Mouse (Mus musculus): Measurements from ENCODE around the gene Snx9. TPM values are rescaled to one million over a fixed set of nuclear protein-coding genes. Genes with fewer than 3 reads are reported as not detected.

Snx9 gene
- polyA plus RNA-seq, 1 experiment from 2014 or later, result 39.9 TPM

DNA sequence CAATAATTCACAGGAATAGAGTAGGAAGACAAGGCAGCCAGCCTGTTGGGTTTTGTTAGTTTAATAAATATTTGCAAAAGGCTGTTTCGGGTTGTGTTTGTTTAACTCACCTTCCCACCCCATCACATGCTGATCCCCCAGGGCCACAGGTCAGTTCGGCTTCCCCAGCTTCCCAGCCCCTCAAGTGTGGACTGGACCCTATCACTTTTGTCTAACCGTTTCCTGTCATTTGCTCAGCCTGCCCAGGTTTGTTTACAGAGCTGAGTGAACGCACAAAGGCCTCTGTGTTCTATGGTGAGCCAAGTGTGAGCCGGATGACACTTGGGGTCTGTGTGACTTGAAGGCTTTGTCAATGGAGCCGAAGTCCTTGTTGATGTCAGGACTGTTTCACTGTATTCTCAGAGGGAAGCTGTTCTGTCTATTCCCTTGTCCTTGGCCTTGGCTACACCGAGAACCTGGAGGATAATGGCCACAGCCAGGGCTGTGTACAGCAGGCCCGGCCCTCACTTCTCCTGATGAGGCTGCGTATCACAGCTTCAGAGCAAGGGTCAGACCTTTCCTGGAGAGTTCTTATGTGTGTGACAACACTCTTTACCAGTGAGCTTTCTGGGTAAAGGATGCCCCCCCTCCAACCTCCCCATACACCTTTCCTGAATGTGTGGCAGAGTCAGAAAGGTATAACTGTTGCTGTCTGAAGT lies 124.1 kb downstream of the Snx9 start:
- Histone ChIP-seq H3K27ac (ENCODE audit: low read length) (peak overlapping the region; percentile 82), H3K9ac (replicated peaks; ENCODE audit: low read depth, low read length) (no peak overlapping the region), H3K4me1 (ENCODE audit: control insufficient read depth, insufficient read depth, low read length) (peaks cover 14% of the 10 kb centered on the region), H3K27me3 (ENCODE audit: control insufficient read depth, insufficient read depth, low read length) (no peaks in the 10 kb centered on the region), H3K9me3 (ENCODE audit: control insufficient read depth, low read depth, low read length) (no peaks in the 10 kb centered on the region), H3K4me2 (replicated peaks; ENCODE audit: low read depth, low read length) (no peak overlapping the region), H3K4me3 (ENCODE audit: low read depth, low read length) (no peak overlapping the region), H3K36me3 (ENCODE audit: control insufficient read depth, insufficient read depth, low read length) (no peaks in the 10 kb centered on the region)
- peak; percentile 53 for ATAC-seq (ENCODE audit: insufficient number of reproducible peaks, insufficient read depth, low FRiP score, low read depth)
- whole genome bisulfite sequencing, result 28% methylated on average over 9 of the region's 9 CpGs

DNA sequence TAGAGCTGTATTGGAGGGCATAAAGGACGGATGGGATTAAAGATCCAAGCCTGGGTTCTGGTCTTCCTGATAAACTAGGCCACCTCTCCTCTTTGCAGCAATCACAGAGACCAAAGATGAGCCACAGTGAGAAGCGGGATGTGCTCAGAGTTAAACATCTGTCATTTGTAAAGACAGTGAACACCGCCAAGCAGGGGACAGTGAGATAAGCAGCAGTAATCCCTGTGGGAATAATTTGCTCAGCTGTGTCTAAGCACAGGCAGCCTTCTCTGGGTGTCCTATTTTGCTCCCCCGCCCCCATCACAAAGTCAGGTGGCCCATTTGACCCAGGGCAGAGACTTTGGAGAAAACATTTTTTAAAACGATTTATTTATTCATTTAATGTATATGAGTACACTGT lies 125.6 kb downstream of the Snx9 start:
- 78% methylated on average over 5 of the region's 5 CpGs for WGBS
- H3K27ac ChIP-seq (ENCODE audit: low read length), result no peak overlapping the region
- H3K4me3 ChIP-seq (ENCODE audit: low read depth, low read length), result no peak overlapping the region
- H3K9ac ChIP-seq (replicated peaks; ENCODE audit: low read depth, low read length), result no peak overlapping the region
- no peaks in the 10 kb centered on the region for H3K36me3 ChIP-seq (ENCODE audit: control insufficient read depth, insufficient read depth, low read length)
- H3K27me3 ChIP-seq (ENCODE audit: control insufficient read depth, insufficient read depth, low read length), result no peaks in the 10 kb centered on the region
- no peak for ATAC-seq (ENCODE audit: insufficient number of reproducible peaks, insufficient read depth, low FRiP score, low read depth)
- no peaks in the 10 kb centered on the region for H3K9me3 ChIP-seq (ENCODE audit: control insufficient read depth, low read depth, low read length)
- no peak overlapping the region for H3K4me2 ChIP-seq (replicated peaks; ENCODE audit: low read depth, low read length)
- H3K4me1 ChIP-seq (ENCODE audit: control insufficient read depth, insufficient read depth, low read length), result peaks cover 16% of the 10 kb centered on the region

GRCm38 (mm10) chr17:5968562-5968961 lies 127.4 kb downstream of the Snx9 start:
- WGBS, result 56% methylated on average over 6 of the region's 6 CpGs
- Histone ChIP-seq H3K9ac (replicated peaks; ENCODE audit: low read depth, low read length) (no peak overlapping the region), H3K9me3 (ENCODE audit: control insufficient read depth, low read depth, low read length) (no peaks in the 10 kb centered on the region), H3K27ac (ENCODE audit: low read length) (peak overlapping the region; percentile 15; the same call in 1 of the 2 replicates), H3K4me2 (replicated peaks; ENCODE audit: low read depth, low read length) (no peak overlapping the region), H3K27me3 (ENCODE audit: control insufficient read depth, insufficient read depth, low read length) (no peaks in the 10 kb centered on the region), H3K4me3 (ENCODE audit: low read depth, low read length) (no peak overlapping the region), H3K36me3 (ENCODE audit: control insufficient read depth, insufficient read depth, low read length) (no peaks in the 10 kb centered on the region), H3K4me1 (ENCODE audit: control insufficient read depth, insufficient read depth, low read length) (peaks cover 16% of the 10 kb centered on the region)
- ATAC-seq (ENCODE audit: insufficient number of reproducible peaks, insufficient read depth, low FRiP score, low read depth), result peak; percentile 50; the same call in 1 of the 2 replicates

DNA sequence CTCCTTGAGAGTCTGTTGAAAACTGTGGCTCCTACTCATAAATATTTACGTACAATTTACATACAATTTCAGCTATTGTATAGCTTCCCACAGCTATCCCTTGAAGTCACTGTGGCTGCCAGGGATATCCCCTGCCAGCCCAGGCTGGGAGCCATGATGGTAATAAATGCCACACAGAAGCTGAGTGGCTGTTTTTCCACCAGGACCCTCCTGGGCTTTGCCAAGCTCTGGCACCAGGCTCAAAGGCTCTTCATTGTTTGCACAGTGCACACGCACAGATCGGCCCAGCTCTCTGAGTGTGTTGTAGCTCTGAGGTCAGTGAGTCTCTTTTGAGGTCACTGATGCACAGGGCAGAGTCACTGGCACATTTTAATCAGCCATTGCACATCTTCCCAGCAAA lies 128.1 kb downstream of the Snx9 start:
- 48% methylated on average over 3 of the region's 3 CpGs for WGBS

GRCm38 (mm10) chr17:5970298-5970821 lies 129.2 kb downstream of the Snx9 start:
- H3K27me3 ChIP-seq (ENCODE audit: control insufficient read depth, insufficient read depth, low read length), result no peaks in the 10 kb centered on the region
- WGBS, result 47% methylated on average over 5 of the region's 5 CpGs
- H3K36me3 ChIP-seq (ENCODE audit: control insufficient read depth, insufficient read depth, low read length), result no peaks in the 10 kb centered on the region
- no peak overlapping the region for H3K9ac ChIP-seq (replicated peaks; ENCODE audit: low read depth, low read length)
- ATAC-seq (ENCODE audit: insufficient number of reproducible peaks, insufficient read depth, low FRiP score, low read depth), result no peak
- no peak overlapping the region for H3K4me3 ChIP-seq (ENCODE audit: low read depth, low read length)
- H3K27ac ChIP-seq (ENCODE audit: low read length), result peak overlapping the region; percentile 79
- H3K4me1 ChIP-seq (ENCODE audit: control insufficient read depth, insufficient read depth, low read length), result peaks cover 19% of the 10 kb centered on the region
- no peak overlapping the region for H3K4me2 ChIP-seq (replicated peaks; ENCODE audit: low read depth, low read length)
- no peaks in the 10 kb centered on the region for H3K9me3 ChIP-seq (ENCODE audit: control insufficient read depth, low read depth, low read length)

More for the DNA sequence above, 128.1 kb downstream of the Snx9 start:
- Histone ChIP-seq H3K36me3 (ENCODE audit: control insufficient read depth, insufficient read depth, low read length) (no peaks in the 10 kb centered on the region), H3K4me1 (ENCODE audit: control insufficient read depth, insufficient read depth, low read length) (peaks cover 16% of the 10 kb centered on the region), H3K27ac (ENCODE audit: low read length) (0 out of 2 replicates have a peak overlapping the region, but pooled peaks have one; percentile 15), H3K27me3 (ENCODE audit: control insufficient read depth, insufficient read depth, low read length) (no peaks in the 10 kb centered on the region), H3K9me3 (ENCODE audit: control insufficient read depth, low read depth, low read length) (no peaks in the 10 kb centered on the region), H3K4me3 (ENCODE audit: low read depth, low read length) (no peak overlapping the region), H3K9ac (replicated peaks; ENCODE audit: low read depth, low read length) (no peak overlapping the region), H3K4me2 (replicated peaks; ENCODE audit: low read depth, low read length) (no peak overlapping the region)
- no peak for ATAC-seq (ENCODE audit: insufficient number of reproducible peaks, insufficient read depth, low FRiP score, low read depth)

DNA sequence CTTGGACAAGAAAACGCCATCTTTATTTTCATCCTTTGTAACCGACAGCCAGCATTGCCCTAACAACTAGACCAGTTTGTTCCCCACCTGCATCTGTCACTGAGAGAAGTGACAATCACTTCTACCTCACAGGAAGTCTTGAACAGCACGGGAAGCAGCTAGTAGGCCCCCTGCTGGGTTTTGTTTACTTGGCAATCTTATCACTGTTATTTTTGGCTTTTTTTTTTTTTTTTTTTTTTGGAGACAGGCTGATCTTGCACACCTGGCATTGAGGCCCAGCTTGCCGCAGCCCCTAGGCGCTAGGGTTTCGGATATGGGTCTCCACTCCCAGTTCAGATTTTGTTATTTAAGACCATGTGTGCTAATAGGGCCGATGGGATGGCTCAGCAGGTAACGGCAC lies 132.4 kb downstream of the Snx9 start:
- 63% methylated on average over 8 of the region's 8 CpGs for WGBS
- Histone ChIP-seq H3K27ac (ENCODE audit: low read length) (no peak overlapping the region), H3K9ac (replicated peaks; ENCODE audit: low read depth, low read length) (no peak overlapping the region), H3K36me3 (ENCODE audit: control insufficient read depth, insufficient read depth, low read length) (no peaks in the 10 kb centered on the region), H3K4me1 (ENCODE audit: control insufficient read depth, insufficient read depth, low read length) (peaks cover 48% of the 10 kb centered on the region), H3K9me3 (ENCODE audit: control insufficient read depth, low read depth, low read length) (no peaks in the 10 kb centered on the region), H3K4me2 (replicated peaks; ENCODE audit: low read depth, low read length) (no peak overlapping the region), H3K4me3 (ENCODE audit: low read depth, low read length) (no peak overlapping the region), H3K27me3 (ENCODE audit: control insufficient read depth, insufficient read depth, low read length) (no peaks in the 10 kb centered on the region)
- no peak for ATAC-seq (ENCODE audit: insufficient number of reproducible peaks, insufficient read depth, low FRiP score, low read depth)

GRCm38 (mm10) chr17:5975099-5975977 lies 134.2 kb downstream of the Snx9 start:
- Histone ChIP-seq H3K27me3 (ENCODE audit: control insufficient read depth, insufficient read depth, low read length) (no peaks in the 10 kb centered on the region), H3K27ac (ENCODE audit: low read length) (peak overlapping the region; percentile 78; the same call in 1 of the 2 replicates), H3K9ac (replicated peaks; ENCODE audit: low read depth, low read length) (no peak overlapping the region; the same call in 1 of the 2 replicates)

More at GRCm38 (mm10) chr17:5975099-5975977, 134.2 kb downstream of the Snx9 start:
- WGBS, result 29% methylated on average over 23 of the region's 23 CpGs
- no peak overlapping the region for H3K4me3 ChIP-seq (ENCODE audit: low read depth, low read length)
- H3K4me1 ChIP-seq (ENCODE audit: control insufficient read depth, insufficient read depth, low read length), result peaks cover 38% of the 10 kb centered on the region
- ATAC-seq (ENCODE audit: insufficient number of reproducible peaks, insufficient read depth, low FRiP score, low read depth), result no peak
- no peaks in the 10 kb centered on the region for H3K9me3 ChIP-seq (ENCODE audit: control insufficient read depth, low read depth, low read length)
- H3K4me2 ChIP-seq (replicated peaks; ENCODE audit: low read depth, low read length), result peak overlapping the region; percentile 23
- no peaks in the 10 kb centered on the region for H3K36me3 ChIP-seq (ENCODE audit: control insufficient read depth, insufficient read depth, low read length)

All from stomach, embryonic 14.5 days (tissue).